Mouse (Mus musculus): ENCODE measurements around the gene Igfbp4.

DNA sequence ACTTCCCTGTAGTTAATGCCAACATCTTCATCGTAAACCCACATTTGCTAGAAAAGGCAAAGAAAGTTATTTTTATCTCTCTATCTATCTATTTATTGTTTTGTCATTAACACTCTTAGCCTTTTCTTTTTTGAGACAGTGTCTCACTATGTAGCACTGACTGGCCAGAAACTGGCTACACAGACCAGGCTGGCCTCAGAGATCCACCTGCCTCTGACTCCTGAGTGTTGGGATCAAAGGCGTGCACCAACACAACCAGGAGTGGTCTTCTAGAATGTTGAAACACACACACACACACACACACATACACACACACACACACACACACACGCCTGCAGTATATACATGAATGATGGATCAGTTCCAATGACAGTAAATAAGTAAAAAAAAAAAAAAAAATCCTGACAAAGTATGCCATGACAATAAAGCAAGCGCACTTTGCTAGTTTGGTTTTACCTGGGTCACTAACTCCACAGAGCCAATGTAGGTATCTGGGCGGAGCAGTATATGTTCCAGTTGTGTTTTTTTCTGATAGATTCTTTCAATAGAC is 18.6 kb upstream of the Igfbp4 start:
- TF ChIP-seq MAFK (IDR thresholded peaks at IDR 0.05; ENCODE audit: insufficient read depth, low read depth, low read length), result no peak
- no peak for TF ChIP-seq ZC3H11A (IDR thresholded peaks at IDR 0.05; ENCODE audit: borderline replicate concordance, low read depth, low read length)
- no peak for TF ChIP-seq CHD2 (IDR thresholded peaks at IDR 0.05; ENCODE audit: low read depth, low read length)
- TF ChIP-seq ZNF384 (IDR thresholded peaks at IDR 0.05; ENCODE audit: low read depth, low read length), result no peak
- TF ChIP-seq HCFC1 (IDR thresholded peaks at IDR 0.05; ENCODE audit: borderline replicate concordance, insufficient read depth, low read length), result no peak
